Mouse (Mus musculus): Measurements from ENCODE around the gene Cnnm4. TPM values are rescaled to one million over a fixed set of nuclear protein-coding genes. Genes with fewer than 3 reads are reported as not detected.
A peak's percentile ranks its signal among the peaks of the same experiment; 100 is the strongest.

Gene Cnnm4
- polyA plus RNA-seq, 1 experiment from 2014 or later: 40.2 TPM

DNA sequence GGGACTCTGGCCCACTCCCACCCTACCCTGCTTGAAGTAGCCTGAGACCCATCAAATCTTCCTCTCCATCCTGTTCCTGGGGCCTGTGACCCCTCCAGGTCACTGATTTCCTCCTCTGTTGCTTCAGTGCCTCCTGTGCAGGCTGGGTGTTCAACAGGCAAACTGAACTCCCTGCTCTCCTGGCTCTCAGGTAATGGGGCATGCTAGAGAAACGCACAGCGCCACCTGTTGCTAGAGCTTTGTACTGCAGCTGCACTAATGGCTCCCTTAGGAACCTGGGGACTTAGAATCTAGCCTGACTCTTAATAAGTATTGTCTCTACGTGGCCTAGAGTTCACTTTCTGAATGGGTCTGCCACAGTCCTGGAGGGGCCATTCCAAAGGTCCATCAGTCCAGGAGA is 29.8 kb downstream of the Cnnm4 start:
- Histone ChIP-seq H3K9me3 (ENCODE audit: control insufficient read depth, low read length) (no peaks in the 10 kb centered on the region), H3K36me3 (ENCODE audit: control insufficient read depth, insufficient read depth, low read length) (peaks cover 17% of the 10 kb centered on the region)

DNA sequence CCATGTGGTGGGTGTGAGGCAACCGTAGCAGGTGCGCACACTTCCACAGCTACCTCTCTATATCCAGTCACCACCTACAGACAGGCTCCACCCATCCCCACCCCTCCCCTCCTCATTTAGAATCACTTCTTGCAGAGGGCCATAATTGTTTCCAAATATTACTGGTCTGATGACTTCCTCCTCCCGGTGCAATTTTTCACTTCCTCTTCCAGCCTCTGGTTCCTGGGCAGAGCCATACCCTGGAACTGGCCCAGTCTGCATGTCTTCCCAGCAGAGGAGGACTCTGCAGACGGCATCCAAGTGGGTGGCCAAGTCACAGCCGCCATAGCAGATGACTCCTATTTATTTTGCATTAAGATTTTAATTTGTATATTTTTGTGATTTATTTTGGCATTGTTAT is 36.8 kb downstream of the Cnnm4 start:
- Histone ChIP-seq H3K27ac (ENCODE audit: low read length) (no peak overlapping the region), H3K4me1 (ENCODE audit: control insufficient read depth, insufficient read depth, low read length) (peaks cover 10% of the 10 kb centered on the region), H3K4me2 (ENCODE audit: low read depth, low read length) (no peak overlapping the region), H3K9ac (ENCODE audit: low read depth, low read length) (no peak overlapping the region), H3K27me3 (replicated peaks; ENCODE audit: control insufficient read depth, insufficient read depth, low read length) (no peaks in the 10 kb centered on the region), H3K36me3 (ENCODE audit: control insufficient read depth, insufficient read depth, low read length) (0 out of 2 replicates have a peak, but pooled peaks cover 4% of the 10 kb centered on the region), H3K9me3 (ENCODE audit: control insufficient read depth, low read length) (no peaks in the 10 kb centered on the region), H3K4me3 (ENCODE audit: low read length) (no peak overlapping the region)
- no peak for ATAC-seq
- 67% methylated on average over 5 of the region's 5 CpGs for WGBS

More for the DNA sequence above, 29.8 kb downstream of the Cnnm4 start:
- no peak overlapping the region for H3K27ac ChIP-seq (ENCODE audit: low read length)
- no peak overlapping the region for H3K4me2 ChIP-seq (ENCODE audit: low read depth, low read length)
- H3K27me3 ChIP-seq (replicated peaks; ENCODE audit: control insufficient read depth, insufficient read depth, low read length): no peaks in the 10 kb centered on the region
- peak; percentile 45 for ATAC-seq
- no peak overlapping the region for H3K4me3 ChIP-seq (ENCODE audit: low read length)
- no peaks in the 10 kb centered on the region for H3K4me1 ChIP-seq (ENCODE audit: control insufficient read depth, insufficient read depth, low read length)
- WGBS: 4% methylated on average over 3 of the region's 3 CpGs
- H3K9ac ChIP-seq (ENCODE audit: low read depth, low read length): no peak overlapping the region

DNA sequence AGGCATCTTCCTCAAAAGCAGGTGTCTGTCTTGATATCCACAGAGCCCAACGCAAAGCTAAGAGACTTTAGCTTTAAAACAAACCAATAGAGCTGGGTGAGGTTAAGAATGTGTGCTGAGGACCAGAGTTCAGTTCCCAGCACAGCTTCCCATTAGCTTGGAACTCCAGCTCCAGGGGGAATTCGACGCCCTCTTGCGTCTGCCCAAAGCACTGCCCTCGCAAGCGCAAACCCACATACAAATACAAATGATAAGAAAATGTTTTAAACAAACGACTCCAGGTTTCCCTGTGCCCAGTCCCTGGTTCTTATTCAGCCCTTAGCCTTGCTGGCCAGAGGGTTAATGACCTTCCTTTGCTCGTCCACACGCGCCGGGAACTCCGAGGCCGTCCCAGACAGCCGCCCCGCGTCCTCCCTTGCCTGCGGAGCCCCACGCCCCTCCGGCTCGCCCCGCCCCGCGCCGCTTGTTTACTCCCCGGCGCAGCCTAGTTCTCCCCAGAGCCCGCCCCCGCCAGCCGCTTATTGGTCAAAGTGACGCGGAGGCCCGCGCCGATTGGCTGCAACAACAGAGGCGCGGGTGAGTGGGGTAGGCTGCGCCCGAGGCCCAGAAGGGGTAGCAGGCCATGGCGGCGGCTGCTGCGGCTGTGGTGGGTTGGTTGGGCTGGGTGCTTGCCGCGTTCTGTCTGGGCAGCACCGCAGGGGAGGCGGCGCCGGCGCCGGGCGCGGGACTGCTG is 40.0 kb downstream of the Cnnm4 start, which contains the start of gene Cnnm3:
TSS of gene Cnnm3 (plus strand) at position 579 of the 733 bp plus-strand sequence.
- peak; percentile 99 for ATAC-seq
- H3K9ac ChIP-seq (ENCODE audit: low read depth, low read length): peak within 1 kb of the TSS; percentile 84
- WGBS: 2% methylated on average over 49 of the region's 51 CpGs
- peaks cover 21% of the 10 kb centered on the region for H3K4me1 ChIP-seq (ENCODE audit: control insufficient read depth, insufficient read depth, low read length)
- H3K36me3 ChIP-seq (ENCODE audit: control insufficient read depth, insufficient read depth, low read length): 0 out of 2 replicates have a peak, but pooled peaks cover 4% of the 10 kb centered on the region
- peak within 1 kb of the TSS; percentile 99 for H3K27ac ChIP-seq (ENCODE audit: low read length)
- peak within 1 kb of the TSS; percentile 96 for H3K4me3 ChIP-seq (ENCODE audit: low read length)
- H3K27me3 ChIP-seq (replicated peaks; ENCODE audit: control insufficient read depth, insufficient read depth, low read length): no peaks in the 10 kb centered on the region
- H3K4me2 ChIP-seq (ENCODE audit: low read depth, low read length): peak within 1 kb of the TSS; percentile 95
- no peaks in the 10 kb centered on the region for H3K9me3 ChIP-seq (ENCODE audit: control insufficient read depth, low read length)

DNA sequence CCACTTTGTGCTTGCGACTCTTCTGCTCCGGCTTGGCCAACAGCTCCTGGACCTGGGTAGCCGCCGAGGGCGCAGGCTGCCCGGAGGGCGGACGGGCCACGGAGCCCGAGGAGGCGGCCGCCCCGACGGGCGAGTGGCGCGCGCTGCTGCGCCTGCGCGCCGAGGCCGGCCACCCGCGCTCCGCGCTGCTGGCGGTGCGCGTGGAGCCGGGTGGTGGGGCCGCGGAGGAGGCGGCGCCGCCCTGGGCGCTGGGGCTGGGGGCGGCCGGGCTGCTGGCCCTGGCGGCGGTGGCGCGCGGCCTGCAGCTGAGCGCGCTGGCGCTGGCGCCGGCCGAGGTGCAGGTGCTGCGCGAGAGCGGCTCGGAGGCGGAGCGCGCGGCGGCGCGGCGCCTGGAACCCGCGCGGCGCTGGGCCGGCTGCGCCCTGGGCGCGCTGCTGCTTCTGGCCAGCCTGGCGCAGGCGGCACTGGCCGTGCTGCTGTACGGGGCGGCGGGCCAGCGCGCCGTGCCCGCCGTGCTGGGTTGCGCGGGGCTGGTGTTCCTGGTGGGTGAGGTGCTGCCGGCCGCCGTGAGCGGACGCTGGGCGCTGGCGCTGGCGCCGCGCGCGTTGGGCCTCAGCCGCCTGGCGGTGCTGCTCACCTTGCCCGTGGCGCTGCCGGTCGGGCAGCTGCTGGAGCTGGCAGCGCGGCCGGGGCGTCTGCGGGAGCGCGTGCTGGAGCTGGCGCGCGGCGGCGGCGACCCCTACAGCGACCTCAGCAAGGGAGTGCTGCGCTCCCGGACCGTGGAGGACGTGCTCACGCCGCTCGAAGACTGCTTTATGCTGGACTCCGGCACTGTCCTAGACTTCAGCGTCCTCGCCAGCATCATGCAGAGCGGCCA is 40.9 kb downstream of the Cnnm4 start:
- Histone ChIP-seq H3K36me3 (ENCODE audit: control insufficient read depth, insufficient read depth, low read length) (0 out of 2 replicates have a peak, but pooled peaks cover 4% of the 10 kb centered on the region), H3K4me3 (ENCODE audit: low read length) (peak overlapping the region; percentile 96), H3K9me3 (ENCODE audit: control insufficient read depth, low read length) (no peaks in the 10 kb centered on the region), H3K4me1 (ENCODE audit: control insufficient read depth, insufficient read depth, low read length) (peaks cover 21% of the 10 kb centered on the region), H3K27ac (ENCODE audit: low read length) (peak overlapping the region; percentile 99), H3K9ac (ENCODE audit: low read depth, low read length) (peak overlapping the region; percentile 84), H3K4me2 (ENCODE audit: low read depth, low read length) (peak overlapping the region; percentile 95), H3K27me3 (replicated peaks; ENCODE audit: control insufficient read depth, insufficient read depth, low read length) (no peaks in the 10 kb centered on the region)
- WGBS: 1% methylated on average over 86 of the region's 126 CpGs
- peak; percentile 70 for ATAC-seq

- Histone ChIP-seq H3K9me3 (ENCODE audit: control insufficient read depth, low read length) (no peaks in the 10 kb centered on the region), H3K4me3 (ENCODE audit: low read length) (peak overlapping the region; percentile 96), H3K36me3 (ENCODE audit: control insufficient read depth, insufficient read depth, low read length) (no peaks in the 10 kb centered on the region), H3K9ac (ENCODE audit: low read depth, low read length) (peak overlapping the region; percentile 84), H3K4me2 (ENCODE audit: low read depth, low read length) (peak overlapping the region; percentile 95), H3K27me3 (replicated peaks; ENCODE audit: control insufficient read depth, insufficient read depth, low read length) (no peaks in the 10 kb centered on the region), H3K4me1 (ENCODE audit: control insufficient read depth, insufficient read depth, low read length) (peaks cover 20% of the 10 kb centered on the region), H3K27ac (ENCODE audit: low read length) (no peak overlapping the region; the same call in 1 of the 2 replicates)
- 1% methylated on average over 16 of the region's 16 CpGs for WGBS
- ATAC-seq: no peak
Observed at GRCm38 (mm10) chr1:36512966-36513280, 41.5 kb downstream of the Cnnm4 start.

DNA sequence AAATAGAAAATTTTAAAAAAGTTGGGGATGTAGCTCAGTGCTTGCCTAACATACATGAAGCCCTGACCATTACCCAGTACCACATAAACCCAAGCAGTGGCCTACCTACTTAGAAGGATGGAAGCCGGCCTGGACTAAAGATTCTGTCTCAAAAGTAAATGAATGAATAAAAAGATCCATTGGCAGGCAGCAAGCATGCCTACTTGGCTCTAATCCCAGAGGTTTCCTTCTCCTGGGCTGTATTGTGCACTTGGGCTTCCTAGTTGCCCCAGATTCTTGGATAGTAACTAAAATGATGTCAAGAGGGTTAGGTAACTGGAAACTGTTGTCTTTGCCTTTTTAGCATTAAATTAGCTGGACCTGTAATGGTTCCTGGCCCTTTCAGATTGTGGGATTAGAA is 41.9 kb downstream of the Cnnm4 start:
- Histone ChIP-seq H3K36me3 (ENCODE audit: control insufficient read depth, insufficient read depth, low read length) (no peaks in the 10 kb centered on the region), H3K9me3 (ENCODE audit: control insufficient read depth, low read length) (no peaks in the 10 kb centered on the region), H3K9ac (ENCODE audit: low read depth, low read length) (peak overlapping the region; percentile 84), H3K27me3 (replicated peaks; ENCODE audit: control insufficient read depth, insufficient read depth, low read length) (no peaks in the 10 kb centered on the region), H3K4me2 (ENCODE audit: low read depth, low read length) (peak overlapping the region; percentile 95), H3K4me3 (ENCODE audit: low read length) (peak overlapping the region; percentile 96), H3K27ac (ENCODE audit: low read length) (no peak overlapping the region), H3K4me1 (ENCODE audit: control insufficient read depth, insufficient read depth, low read length) (peaks cover 24% of the 10 kb centered on the region)
- ATAC-seq: no peak
- 13% methylated on average over 1 of the region's 1 CpGs for WGBS

- Histone ChIP-seq H3K9me3 (ENCODE audit: control insufficient read depth, low read length) (no peaks in the 10 kb centered on the region), H3K9ac (ENCODE audit: low read depth, low read length) (no peak overlapping the region), H3K36me3 (ENCODE audit: control insufficient read depth, insufficient read depth, low read length) (no peaks in the 10 kb centered on the region), H3K4me2 (ENCODE audit: low read depth, low read length) (peak overlapping the region; percentile 95), H3K27me3 (replicated peaks; ENCODE audit: control insufficient read depth, insufficient read depth, low read length) (no peaks in the 10 kb centered on the region), H3K4me1 (ENCODE audit: control insufficient read depth, insufficient read depth, low read length) (peaks cover 27% of the 10 kb centered on the region), H3K4me3 (ENCODE audit: low read length) (peak overlapping the region; percentile 96; the same call in 1 of the 2 replicates), H3K27ac (ENCODE audit: low read length) (no peak overlapping the region)
- ATAC-seq: no peak
- 49% methylated on average over 2 of the region's 2 CpGs for WGBS
Observed at GRCm38 (mm10) chr1:36513718-36514117, 42.3 kb downstream of the Cnnm4 start.

DNA sequence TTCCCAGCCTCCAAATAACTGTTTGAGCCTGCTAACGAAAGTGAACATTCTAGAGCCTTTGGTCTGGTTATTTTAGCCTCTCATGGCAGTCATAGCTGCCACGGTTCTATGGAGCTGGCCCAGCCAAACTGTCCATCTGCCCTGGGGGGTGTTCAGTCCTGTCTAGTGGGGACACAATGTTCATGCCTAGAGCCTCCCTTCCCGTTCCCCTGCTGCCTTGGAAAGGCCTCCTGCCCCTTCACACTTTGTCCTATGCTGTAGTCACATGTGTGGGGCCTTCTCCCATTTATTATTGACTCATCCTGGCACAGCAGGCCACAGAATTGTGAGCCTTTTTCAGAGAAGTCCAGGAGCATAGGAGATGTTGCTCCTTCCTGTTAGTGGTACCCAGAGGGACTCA is 46.8 kb downstream of the Cnnm4 start:
- Histone ChIP-seq H3K9me3 (ENCODE audit: control insufficient read depth, low read length) (no peaks in the 10 kb centered on the region), H3K4me2 (ENCODE audit: low read depth, low read length) (no peak overlapping the region), H3K36me3 (ENCODE audit: control insufficient read depth, insufficient read depth, low read length) (peaks cover 15% of the 10 kb centered on the region), H3K9ac (ENCODE audit: low read depth, low read length) (0 out of 2 replicates have a peak overlapping the region, but pooled peaks have one; percentile 19), H3K27ac (ENCODE audit: low read length) (no peak overlapping the region), H3K27me3 (replicated peaks; ENCODE audit: control insufficient read depth, insufficient read depth, low read length) (no peaks in the 10 kb centered on the region), H3K4me3 (ENCODE audit: low read length) (no peak overlapping the region), H3K4me1 (ENCODE audit: control insufficient read depth, insufficient read depth, low read length) (peaks cover 20% of the 10 kb centered on the region)
- WGBS: 76% methylated on average over 3 of the region's 3 CpGs
- ATAC-seq: peak; percentile 47; the same call in 1 of the 2 replicates

DNA sequence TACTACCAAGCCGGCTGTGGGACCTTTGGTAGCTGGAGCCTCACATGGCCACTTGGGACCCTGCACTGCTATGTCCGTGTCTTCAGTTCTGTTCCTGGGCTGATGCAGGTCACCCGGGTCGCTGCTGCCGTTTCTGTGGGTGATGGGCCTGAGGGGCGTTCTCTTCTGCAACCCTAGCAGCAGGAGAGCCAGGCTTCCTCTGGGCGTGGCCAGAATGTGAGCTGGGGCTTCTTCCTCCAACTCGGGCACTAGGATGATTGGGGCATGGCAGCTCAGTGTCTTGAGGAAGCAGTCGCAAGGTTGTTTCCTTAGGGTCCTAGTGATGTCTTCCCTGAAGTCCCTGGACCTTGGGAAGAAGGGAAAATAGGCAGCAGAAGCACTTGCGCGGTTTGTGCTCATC is 48.2 kb downstream of the Cnnm4 start:
- 60% methylated on average over 11 of the region's 11 CpGs for WGBS
- Histone ChIP-seq H3K4me1 (ENCODE audit: control insufficient read depth, insufficient read depth, low read length) (peaks cover 12% of the 10 kb centered on the region), H3K4me2 (ENCODE audit: low read depth, low read length) (no peak overlapping the region), H3K9me3 (ENCODE audit: control insufficient read depth, low read length) (no peaks in the 10 kb centered on the region), H3K27ac (ENCODE audit: low read length) (no peak overlapping the region), H3K9ac (ENCODE audit: low read depth, low read length) (no peak overlapping the region), H3K27me3 (replicated peaks; ENCODE audit: control insufficient read depth, insufficient read depth, low read length) (no peaks in the 10 kb centered on the region), H3K36me3 (ENCODE audit: control insufficient read depth, insufficient read depth, low read length) (peaks cover 15% of the 10 kb centered on the region), H3K4me3 (ENCODE audit: low read length) (no peak overlapping the region)
- no peak for ATAC-seq

Measured in intestine, embryonic 16.5 days (tissue).